Mouse (Mus musculus) skeletal muscle tissue, adult 2 months (tissue): Measurements from ENCODE around the gene Wnk1.
A peak's percentile ranks its signal among the peaks of the same experiment; 100 is the strongest.
"Not testable (repeated sequence)": the region's sequence is repeated elsewhere in the genome, so short reads cannot be mapped to it uniquely, and the experiment has no call there.

Experiments used
- DNase-seq: peaks from one replicate; pipeline ENCODE4 v3.0.0-alpha.2; 2012; ENCODE audit warnings: low read depth, low spot score

Gene Wnk1

DNA sequence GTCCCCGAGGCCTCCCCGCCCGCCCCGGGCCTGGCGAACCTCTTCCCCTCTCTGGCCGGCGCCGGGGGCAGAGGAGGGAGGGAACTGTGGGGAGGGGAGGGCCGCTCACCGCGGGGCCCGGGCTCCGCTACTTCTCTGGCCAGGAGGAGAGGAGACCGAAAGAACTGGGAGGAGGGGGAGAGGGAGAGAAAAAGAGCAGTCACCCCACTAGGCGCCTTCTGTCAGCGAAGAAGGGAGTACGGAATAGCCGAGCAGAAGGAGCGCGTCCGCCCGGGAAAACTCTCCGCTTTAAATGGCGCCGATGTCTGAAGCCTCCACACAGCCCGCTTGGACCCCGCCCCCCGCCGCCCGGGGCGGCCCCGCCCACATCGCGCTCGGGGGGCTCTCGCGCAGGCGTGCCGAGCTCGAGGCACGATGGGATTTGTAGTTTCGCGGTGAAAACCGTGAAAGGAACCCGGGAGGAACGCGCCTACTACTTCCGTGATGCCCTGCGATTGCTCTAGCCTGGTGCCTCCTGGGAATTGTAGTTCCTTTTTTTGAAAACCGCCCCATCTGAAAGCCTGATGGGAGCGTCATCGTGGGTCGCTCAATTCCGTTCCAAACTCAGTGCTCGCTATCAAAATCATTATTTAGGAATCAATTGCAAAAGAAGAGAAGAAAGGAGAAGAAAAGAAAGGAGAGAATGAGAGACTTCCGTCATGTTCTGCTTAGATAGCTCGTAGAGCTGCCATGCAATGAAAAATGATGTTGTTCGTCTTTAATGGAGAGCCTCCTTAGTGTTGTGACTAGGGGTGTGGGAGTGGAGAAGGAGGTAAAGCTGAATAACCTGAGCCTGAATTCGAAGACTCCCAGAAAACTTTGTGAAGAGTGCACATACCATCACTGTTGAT lies at the start of gene Wnk1:
Wnk1 (minus strand) TSS at position 307 of the 890 bp plus-strand sequence.
- peak; percentile 98 for DNase-seq

DNA sequence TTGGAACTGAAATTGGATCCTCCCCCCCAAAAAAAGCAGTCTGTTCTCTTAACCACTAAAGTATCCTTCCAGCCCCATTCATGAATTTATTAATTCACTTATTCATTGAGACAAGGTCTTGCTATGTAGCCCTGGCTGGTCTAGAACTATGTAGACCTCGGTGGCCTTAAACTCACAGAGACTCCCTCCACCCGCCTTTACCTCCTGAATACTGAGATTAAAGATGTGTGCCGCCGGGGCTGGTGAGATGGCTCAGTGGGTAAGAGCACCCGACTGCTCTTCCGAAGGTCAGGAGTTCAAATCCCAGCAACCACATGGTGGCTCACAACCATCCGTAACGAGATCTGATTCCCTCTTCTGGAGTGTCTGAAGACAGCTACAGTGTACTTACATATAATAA lies 48.6 kb upstream of the Wnk1 start:
- not testable (repeated sequence) for DNase-seq

DNA sequence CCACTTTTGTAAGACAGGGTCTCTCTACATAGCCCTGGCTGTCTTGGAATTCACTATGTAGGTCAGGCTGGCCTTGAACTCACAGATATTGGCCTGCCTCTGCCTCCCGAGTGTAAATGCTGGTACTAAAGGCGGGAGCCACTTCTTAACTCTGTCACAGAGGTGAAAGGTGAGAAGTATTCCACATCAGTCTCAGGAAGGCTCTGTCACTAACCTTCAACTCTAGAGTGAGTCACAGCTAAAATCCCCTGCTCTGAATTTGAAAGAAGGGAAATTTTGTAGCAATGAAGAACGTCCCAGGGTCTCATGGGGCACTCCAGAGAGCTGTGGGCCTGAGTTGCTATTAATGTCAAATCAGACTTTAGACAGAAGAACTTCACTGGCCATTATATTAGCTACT lies 47.4 kb upstream of the Wnk1 start:
- no peak for DNase-seq

DNA sequence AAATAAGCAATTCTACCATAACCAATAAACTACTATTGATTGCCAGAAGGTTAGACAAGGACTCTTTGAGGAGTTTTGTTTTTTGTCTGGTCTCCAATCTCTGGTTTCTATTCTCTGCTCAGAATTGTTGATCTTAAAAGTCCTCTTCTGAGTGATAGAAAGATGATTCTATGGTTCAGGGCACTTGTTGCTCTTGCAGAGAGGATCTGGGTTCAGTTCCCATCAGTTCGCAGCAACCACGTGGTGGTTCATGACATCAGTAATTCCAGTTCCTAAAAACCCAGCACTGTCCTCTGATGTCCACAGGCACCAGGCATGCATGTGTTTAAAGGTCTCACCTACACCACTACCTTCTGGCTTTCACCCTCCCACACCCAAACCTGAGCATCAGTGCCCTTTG lies 46.5 kb upstream of the Wnk1 start:
- DNase-seq: no peak

DNA sequence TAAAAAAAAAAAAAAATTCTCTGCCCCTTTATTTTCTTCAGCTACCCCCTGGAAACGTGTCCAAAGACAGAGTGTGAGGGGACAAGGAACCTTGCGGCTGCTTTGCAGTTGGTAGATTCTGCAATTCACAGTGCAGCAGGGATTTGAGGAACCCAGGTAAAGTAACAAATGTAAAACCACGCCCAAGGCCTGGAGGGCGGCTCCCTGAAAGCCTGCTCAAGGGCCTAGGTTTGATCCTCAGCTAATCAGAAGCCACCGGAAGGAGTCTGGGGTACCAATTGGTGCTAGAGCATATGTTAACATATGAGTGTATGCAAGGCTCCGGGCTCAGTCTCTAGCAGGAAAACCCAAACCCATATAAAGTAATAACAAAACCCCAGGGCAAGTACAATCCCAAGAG lies 45.0 kb upstream of the Wnk1 start:
- DNase-seq: no peak

DNA sequence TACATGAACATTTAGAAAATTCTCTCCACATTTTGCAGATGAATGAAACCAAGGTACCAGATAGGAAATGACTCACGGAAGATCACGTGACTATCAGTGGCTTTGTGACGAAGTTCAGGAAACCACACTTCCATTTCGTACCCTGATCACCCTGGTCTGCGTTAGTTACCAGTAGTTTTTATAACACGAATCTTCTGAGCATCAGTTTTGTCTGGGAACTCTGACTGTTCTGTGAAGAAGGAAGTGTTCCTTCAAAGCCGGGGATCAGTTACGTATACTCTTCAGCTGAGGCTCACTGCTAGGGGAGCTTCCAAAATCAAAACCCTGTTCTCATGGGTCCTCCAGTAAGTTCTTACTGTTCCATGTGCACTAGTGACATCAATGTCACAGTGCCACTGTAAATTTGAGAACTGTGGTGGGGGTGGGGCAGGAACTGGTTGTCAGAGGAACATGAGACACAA lies 44.5 kb upstream of the Wnk1 start:
- peak; percentile 26 for DNase-seq

DNA sequence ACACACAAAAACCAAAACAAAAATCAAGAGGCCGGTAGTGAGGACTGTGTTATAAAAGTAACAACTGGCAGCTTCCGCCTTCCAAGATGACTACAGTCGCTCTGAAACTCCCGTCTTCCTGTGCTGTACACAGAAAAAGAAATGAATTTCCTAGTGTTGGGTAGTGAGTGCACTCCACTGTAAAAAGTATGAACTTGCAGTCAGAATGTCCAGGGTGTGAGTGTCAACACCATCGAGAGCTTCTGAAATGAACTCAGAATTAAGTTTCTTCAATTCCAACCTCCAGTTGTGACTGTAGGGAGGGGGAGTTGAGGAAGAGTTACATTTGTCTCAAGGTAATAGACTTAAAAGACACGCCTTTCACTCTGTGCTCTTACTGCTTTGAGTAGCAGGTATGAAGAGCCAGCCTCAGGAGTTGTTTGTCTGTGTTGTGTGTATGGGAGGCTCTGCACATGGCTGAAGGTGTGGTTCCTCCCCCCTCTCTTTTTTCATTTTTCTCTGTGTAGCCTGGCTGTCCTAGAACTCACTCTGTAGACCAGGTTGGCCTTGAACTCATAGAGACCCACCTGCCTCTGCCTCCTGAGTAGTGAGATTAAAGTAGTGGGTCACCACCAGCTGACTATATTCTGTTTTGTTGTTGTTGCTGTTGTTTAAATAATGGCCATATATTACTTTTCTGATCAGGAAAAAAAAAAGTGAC lies 43.9 kb upstream of the Wnk1 start:
- DNase-seq: no peak

DNA sequence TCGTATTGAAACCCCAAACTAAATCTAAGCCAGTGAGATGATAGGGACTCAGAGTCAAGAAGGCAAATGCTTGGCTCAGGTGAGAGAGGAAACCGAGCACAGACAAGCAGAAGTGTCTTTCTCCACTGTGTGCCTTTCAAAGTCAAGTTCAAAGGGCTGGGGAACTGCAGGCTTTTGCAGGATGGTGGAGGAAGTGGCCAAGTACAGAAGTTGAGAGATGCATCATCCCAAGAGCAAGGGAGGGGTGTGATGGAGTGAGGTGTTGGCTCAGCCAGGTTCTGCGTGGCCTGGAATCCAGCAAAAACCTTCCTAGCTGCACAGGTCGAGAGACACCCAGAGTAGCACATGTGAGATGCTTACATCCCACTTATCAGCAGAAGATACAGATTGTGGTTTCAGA lies 43.0 kb upstream of the Wnk1 start:
- DNase-seq: no peak

DNA sequence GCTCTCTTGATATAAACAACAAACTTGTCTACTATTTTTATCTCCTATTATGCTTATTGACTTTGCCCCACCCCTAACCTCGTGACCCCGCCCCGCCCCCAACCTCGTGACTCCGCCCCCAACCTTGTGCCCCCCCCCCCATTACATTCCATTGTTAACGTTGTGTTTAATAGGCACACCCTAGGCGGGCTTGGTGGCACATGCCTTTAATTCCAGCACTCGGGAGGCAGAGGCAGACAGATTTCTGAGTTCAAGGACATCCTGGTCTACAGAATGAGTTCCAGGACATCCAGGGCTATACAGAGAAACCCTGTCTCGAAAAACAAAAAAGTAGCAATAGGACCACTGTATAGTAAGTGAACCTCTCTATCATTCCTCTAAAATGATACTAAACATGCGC lies 41.1 kb upstream of the Wnk1 start:
- DNase-seq: no peak

DNA sequence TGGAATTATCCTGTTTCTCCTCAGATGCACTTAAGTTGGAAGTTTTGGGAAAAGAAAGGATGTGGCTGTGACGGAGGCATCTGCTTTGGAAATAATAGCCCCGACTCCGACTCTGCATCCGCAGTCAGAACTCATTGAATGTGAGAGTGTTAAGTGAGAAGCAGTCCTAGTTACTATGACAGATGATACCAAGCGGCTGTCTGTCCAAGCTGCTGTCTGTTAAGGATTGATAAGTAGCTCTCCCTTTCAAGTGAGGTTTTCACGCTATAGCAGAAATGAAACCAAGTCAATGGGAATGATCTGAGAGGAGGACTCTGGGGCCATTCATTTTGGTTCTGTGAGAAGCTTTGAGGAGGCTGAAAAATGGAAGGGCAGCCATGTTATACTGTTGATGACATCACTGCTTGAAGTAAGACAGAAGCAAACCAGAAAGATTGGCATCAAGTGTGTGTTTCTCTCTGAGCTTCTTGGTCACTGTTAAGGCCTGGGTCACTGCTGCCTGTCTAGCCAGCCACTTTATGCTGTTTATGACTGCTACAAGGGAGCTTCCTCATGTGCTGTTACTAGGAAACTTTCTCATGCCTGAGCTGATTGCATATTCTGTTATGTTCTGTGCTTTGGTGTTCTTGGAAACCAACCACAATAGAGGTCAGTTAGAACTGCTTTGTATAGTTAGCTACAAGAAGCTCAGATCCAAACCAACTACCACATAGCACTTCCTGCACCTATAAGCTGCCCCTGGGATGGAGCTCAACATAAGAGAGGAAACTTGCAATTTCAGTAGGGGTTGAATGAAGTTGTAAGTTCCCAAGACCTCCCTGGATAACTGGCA lies 38.4 kb upstream of the Wnk1 start:
- no peak for DNase-seq

DNA sequence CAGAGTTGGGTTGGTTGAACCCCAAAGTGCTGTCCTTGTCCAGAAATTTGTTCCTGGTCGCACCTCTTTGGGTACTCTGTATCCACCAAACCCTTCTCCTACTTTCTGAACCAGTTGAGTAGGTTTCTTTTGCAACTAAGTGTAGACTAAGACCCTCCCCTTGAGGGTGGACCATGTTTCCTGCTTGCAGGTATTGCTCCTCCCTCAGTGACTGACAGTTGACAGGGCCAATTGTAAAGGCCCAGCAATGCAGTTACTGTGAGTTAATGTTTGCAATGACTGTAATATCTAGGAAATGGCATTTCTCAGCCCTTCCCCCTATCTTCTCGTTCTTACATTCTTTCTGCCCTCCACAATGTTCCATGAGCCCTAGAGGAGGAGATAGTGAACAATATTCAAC lies 34.2 kb upstream of the Wnk1 start:
- DNase-seq: no peak

DNA sequence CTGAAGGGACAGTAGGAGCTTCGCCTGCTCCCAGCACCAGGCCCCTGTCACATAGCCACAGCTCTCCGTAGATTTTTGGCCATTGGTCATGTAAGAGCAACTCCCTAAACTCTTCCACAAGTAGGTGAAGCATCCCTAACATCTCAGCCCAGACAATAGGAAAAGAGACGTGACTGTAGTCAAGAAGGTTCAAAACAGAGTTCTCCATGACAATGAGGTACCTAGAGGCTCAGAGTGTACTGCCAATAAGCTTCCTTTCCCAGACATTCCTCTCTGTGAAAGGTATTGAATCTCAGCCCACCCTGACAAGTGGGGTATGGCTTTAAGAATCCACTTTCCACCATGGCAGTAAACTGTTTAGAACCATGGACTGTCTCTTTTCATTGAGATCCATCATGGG lies 31.1 kb upstream of the Wnk1 start:
- no peak for DNase-seq

DNA sequence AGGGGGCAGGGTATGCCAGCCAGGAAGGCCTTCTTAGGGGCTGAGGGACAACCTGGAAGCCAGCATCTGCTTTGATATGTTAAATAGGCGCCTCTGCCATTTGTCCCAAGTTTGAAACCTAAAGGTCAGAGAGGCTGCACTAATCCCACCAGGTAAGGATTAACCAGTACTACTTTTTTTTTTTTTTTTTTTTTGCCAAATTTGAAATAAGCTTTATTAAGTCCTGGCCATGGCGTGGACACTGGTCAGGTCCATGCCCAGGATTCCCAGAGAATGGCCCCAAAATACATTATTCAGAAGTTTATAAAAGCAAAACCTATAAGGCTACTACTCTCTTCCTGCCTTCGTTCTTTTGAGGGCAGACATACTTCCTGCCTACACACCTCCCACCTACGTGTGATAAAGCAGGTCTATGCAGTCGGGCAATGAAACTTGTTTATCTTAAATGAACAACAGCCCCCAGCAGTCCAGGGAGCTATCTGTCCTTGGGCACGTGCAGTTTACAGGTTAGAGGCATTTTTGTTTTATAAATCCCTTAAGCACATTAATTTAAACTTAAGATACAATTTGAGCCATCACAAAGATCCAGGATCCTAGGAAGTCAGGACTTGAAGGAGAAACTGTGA lies 27.2 kb upstream of the Wnk1 start:
- DNase-seq: no peak

DNA sequence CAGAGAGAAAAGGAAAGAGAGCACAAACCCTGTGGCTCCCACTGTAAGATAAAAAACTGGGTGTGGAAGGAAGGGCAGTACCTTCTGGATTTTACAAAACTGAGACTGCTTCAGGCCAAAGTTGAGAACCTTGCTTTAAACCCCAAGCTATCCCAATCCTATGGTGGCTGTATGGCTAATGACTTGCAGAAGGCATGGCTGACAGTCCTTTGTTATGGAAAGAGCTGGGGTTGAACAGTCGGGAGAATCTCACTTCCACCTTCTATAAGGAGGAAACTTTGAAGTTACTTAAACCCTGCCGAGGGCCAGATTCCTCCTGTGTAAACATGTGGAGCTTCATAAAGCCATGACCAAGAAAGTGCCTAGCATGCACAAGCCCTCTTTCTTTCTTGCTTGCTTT lies 26.2 kb upstream of the Wnk1 start:
- no peak for DNase-seq

DNA sequence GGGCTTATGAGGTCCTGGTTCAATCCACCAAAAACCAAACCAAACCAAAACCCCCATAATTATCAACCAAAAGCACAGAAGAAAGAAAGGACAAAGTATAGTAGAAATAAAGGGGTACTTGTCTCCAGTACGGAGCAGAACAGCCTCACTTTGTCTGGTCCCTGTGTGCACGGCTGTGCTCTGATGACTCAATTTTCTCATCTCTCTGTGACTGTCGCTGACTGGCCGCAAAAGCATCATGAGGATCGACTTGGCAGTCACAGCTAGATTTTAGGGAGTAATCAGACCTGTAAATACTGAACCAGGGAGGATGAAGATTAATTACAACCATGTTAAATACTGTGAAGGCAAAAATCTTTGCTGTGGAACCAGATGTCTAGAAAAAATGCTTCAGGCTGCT lies 24.5 kb upstream of the Wnk1 start:
- no peak for DNase-seq

DNA sequence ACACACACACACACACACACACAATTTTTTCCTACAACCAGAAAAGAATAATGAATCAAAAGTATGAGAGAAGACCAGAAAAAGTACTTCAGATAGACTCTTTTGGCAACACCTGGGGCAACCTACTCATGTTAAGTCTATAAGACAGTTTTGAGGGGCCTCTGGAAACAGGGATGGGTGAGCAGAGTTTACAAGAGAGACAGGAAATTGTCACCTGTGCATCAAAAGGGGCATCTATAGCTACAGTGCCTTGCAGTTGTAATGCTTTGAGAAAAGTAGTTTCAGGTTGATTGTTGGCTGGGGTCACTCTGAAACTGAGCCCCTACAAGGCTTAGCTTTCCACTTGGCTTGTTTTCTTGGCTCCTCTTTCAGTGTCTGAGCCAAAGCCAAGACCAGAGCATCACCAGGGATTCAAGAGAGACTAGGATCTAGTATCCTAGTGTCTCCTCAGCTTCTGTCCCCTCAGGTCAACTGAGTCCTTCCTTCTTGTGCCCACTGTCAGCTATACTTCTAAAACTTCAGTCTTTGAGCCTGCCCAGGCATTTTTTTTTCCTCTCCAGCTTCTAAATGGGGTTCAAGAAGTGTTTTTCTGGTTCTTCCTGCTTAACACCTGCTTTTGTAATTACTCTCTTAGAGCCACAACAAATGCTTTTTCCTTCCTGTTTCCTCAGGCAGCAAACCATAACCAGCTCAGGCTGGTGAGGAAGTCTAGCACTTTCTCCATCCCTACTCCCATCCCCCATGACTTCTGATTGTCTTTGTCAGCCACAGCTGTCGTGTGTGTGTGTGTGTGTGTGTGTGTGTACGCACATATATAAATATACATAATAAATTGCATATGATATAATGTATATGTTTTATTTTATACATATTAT lies 17.4 kb upstream of the Wnk1 start:
- DNase-seq: peak; percentile 43

DNA sequence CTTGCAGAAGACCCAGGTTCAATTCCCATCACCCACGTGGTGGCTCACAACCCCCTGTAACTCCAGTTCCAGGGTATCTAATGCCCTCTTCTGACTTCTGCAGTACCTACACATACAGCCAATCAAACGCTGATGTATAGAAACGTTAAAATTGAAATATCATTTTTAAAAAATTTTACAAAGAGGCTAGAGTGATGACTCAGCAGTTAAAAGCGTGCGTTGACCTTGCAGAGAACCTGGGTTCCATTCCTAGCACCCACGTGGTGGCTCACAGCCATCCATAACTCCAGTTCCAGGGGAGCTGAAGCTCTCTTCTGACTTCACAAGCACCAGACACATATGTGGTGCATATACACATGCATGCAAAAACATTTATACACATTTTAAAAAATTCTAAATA lies 15.9 kb upstream of the Wnk1 start:
- no peak for DNase-seq

DNA sequence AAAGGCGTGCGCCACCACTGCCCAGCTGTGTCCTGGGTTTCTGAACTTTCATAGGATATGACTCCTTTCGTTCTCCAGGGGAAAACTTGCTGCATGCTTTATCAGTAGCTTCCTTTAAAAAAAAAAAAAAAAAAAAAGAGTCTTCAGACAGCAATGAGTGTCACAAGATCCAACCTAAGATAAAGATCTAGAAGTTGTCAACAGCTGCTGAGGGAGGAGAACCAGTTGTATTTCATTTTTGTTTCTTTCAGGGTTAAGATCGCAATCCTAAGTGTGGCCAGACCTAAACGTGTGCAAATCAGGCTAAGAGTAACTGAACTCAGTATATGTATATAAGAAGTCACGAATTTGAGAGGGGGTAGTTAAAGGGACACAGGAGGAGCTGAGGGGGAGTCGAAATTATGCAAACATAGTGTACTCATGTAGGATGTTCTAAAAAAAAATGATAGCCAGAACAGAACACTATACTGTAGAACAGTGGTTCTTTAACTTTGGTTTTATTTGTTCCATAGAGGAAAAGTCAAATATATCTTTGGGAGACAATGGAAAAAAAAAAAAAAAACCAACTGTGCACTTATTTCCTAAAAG lies 9.3 kb upstream of the Wnk1 start:
- no peak for DNase-seq

DNA sequence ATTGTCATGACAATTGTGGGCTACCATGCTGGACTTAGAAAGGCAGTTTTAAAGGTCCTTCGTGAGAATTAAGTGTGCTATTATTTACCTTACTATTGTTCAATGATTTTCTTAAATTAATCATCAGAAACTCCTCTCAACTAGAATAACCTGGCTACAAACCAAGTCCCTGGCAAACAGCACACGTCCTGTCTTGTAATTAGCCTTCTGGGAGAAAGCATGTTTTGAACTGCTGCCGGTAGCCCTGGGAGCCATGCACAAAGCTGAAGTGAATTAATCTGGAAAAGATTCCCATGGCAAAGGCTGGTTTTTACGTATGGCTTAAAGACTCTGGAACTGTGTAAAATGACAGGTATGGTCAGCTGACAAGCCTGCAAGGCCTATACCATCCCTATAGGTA lies 6.9 kb upstream of the Wnk1 start:
- no peak for DNase-seq

DNA sequence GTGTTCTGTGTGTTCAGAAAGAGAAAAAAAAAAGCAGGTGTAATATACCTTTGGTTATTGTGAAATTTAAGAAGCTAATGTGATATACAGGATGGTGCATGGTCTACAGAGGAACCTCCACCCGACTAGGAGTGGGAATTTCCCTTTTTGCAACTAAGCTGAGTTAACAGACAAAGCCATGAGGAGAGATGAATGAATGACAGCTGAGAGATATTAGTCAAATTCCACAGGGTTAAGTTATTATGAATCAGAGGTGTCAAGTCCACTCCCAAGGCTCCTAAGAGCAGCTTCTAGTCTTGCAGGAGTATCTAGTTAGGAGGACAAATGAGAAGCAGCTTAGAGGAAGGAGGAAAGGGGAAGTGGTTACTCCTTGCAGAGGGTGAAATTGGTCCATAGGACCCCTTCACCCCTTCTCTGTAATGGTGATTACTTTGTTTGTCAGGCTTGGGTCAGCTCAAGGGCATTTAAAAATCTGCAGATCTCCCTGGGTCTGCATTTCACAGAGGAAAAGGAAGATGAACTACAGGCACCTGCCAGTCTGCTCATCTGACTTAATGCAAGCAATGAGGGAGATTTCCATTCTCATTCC lies 4.3 kb upstream of the Wnk1 start:
- no peak for DNase-seq
